Mouse (Mus musculus) MEL (cell line): ENCODE data around the gene Tdrd3. TPM values are rescaled to one million over a fixed set of nuclear protein-coding genes. Genes with fewer than 3 reads are reported as not detected.
A peak's percentile ranks its signal among the peaks of the same experiment; 100 is the strongest.

Experiments used
- DNase-seq: peaks from one replicate; pipeline ENCODE4 v3.0.0; 2011; ENCODE audit warnings: low read depth, low spot score
- H3K27ac ChIP-seq: 2 replicates; pipeline ENCODE4 v1.5.1; 2012; ENCODE audit warnings: low read depth, mild to moderate bottlenecking, control low read depth, low read length, moderate library complexity; ENCODE audit not compliant: control insufficient read depth
- H3K27me3 ChIP-seq, 2 experiments: fragments of 150-350 bp in 1 of 2; sonication (generic) in 1 of 2; 2 replicates each; pipeline ENCODE4 v1.6.1; 2012; ENCODE audit warnings: low read length in 2 of 2, mild to moderate bottlenecking in 2 of 2, improper control_type of control experiment in 1 of 2, moderate library complexity in 1 of 2; ENCODE audit not compliant: insufficient read depth in 2 of 2, control insufficient read depth in 1 of 2
- H3K36me3 ChIP-seq, 2 experiments: 2 replicates each; pipeline ENCODE4 v1.6.1; 2012 to 2014; ENCODE audit warnings: low read length in 2 of 2, improper control_type of control experiment in 1 of 2, inconsistent platforms in 1 of 2, mild to moderate bottlenecking in 1 of 2; ENCODE audit not compliant: insufficient read depth in 2 of 2, control insufficient read depth in 1 of 2
- H3K4me1 ChIP-seq, 2 experiments: fragments of 150-350 bp in 1 of 2; sonication (generic) in 1 of 2; 2 replicates each; pipeline ENCODE4 v1.6.1; 2012; ENCODE audit warnings: low read length in 2 of 2, improper control_type of control experiment in 1 of 2, mild to moderate bottlenecking in 1 of 2; ENCODE audit not compliant: insufficient read depth in 2 of 2, control insufficient read depth in 1 of 2
- H3K4me3 ChIP-seq, 2 experiments: fragments of 150-350 bp in 1 of 2; sonication (generic) in 1 of 2; 2 replicates each; pipeline ENCODE4 v1.5.1; 2012; ENCODE audit warnings: low read depth in 2 of 2, low read length in 2 of 2, mild to moderate bottlenecking in 2 of 2, moderate library complexity in 2 of 2, control low read depth in 1 of 2, improper control_type of control experiment in 1 of 2; ENCODE audit not compliant: control insufficient read depth in 1 of 2, insufficient read depth in 1 of 2
- H3K79me2 ChIP-seq: 2 replicates; pipeline ENCODE4 v1.6.1; 2012; ENCODE audit warnings: mild to moderate bottlenecking, low read length, moderate library complexity; ENCODE audit not compliant: control insufficient read depth, poor library complexity, insufficient read depth
- H3K9ac ChIP-seq: 2 replicates; pipeline ENCODE4 v1.6.1; 2012; ENCODE audit warnings: low read depth, mild to moderate bottlenecking, control low read depth, low read length, moderate library complexity; ENCODE audit not compliant: control insufficient read depth, poor library complexity, severe bottlenecking
- H3K9me3 ChIP-seq: fragments of 150-350 bp; sonication (generic); replicated peaks from 2 replicates; pipeline ENCODE4 v1.6.1; 2012; ENCODE audit warnings: mild to moderate bottlenecking, low read length, improper control_type of control experiment, moderate library complexity; ENCODE audit not compliant: insufficient read depth
- ELF1 ChIP-seq: IDR thresholded peaks from 2 replicates; pipeline ENCODE4 v1.6.1; 2014; ENCODE audit warnings: low read depth, mild to moderate bottlenecking, inconsistent platforms, low read length, improper control_type of control experiment, moderate library complexity
- EP300 ChIP-seq, 2 experiments: IDR thresholded peaks; 2 replicates each; pipeline ENCODE4 v1.6.1; 2011; ENCODE audit warnings: improper control_type of control experiment in 2 of 2, low read length in 2 of 2, low read depth in 1 of 2, mild to moderate bottlenecking in 1 of 2
- GATA1 ChIP-seq: IDR thresholded peaks from 2 replicates; pipeline ENCODE4 v1.6.1; 2011; ENCODE audit warnings: low read depth, low read length, improper control_type of control experiment
- KAT2A ChIP-seq: conservative IDR thresholded peaks from 2 replicates; pipeline ENCODE4 v1.6.1; 2012; ENCODE audit warnings: low read depth, low read length, improper control_type of control experiment, inconsistent platforms
- MAX ChIP-seq: IDR thresholded peaks from 2 replicates; pipeline ENCODE4 v1.6.1; 2011; ENCODE audit warnings: low read length, improper control_type of control experiment
- MEF2A ChIP-seq: IDR thresholded peaks from 2 replicates; pipeline ENCODE4 v1.6.1; 2014; ENCODE audit warnings: low read depth, mild to moderate bottlenecking, inconsistent platforms, low read length, improper control_type of control experiment; ENCODE audit not compliant: poor library complexity, insufficient replicate concordance, severe bottlenecking; ENCODE audit errors: extremely low read depth
- MYB ChIP-seq: IDR thresholded peaks from 2 replicates; pipeline ENCODE4 v1.6.1; 2011; ENCODE audit warnings: mild to moderate bottlenecking, low read depth, low read length, improper control_type of control experiment
- POLR2A ChIP-seq, 2 experiments: IDR thresholded peaks; 2 replicates each; pipeline ENCODE4 v1.6.1; 2011 to 2012; ENCODE audit warnings: low read length in 2 of 2, mild to moderate bottlenecking in 2 of 2, control low read depth in 1 of 2, improper control_type of control experiment in 1 of 2, low read depth in 1 of 2, moderate library complexity in 1 of 2; ENCODE audit not compliant: control insufficient read depth in 1 of 2, insufficient read depth in 1 of 2, poor library complexity in 1 of 2
- POLR2AphosphoS2 ChIP-seq: IDR thresholded peaks from 2 replicates; pipeline ENCODE4 v1.6.1; 2011; ENCODE audit warnings: low read length, improper control_type of control experiment
- RCOR1 ChIP-seq: IDR thresholded peaks from 2 replicates; pipeline ENCODE4 v1.6.1; 2012; ENCODE audit warnings: low read depth, mild to moderate bottlenecking, inconsistent platforms, low read length, improper control_type of control experiment
- SIN3A ChIP-seq: IDR thresholded peaks from 2 replicates; pipeline ENCODE4 v1.6.1; 2012; ENCODE audit warnings: low read length, improper control_type of control experiment, inconsistent platforms
- TCF12 ChIP-seq: IDR thresholded peaks from 2 replicates; pipeline ENCODE4 v1.6.1; 2014; ENCODE audit warnings: low read depth, mild to moderate bottlenecking, inconsistent platforms, low read length, improper control_type of control experiment, moderate library complexity
- USF1 ChIP-seq: IDR thresholded peaks from 2 replicates; pipeline ENCODE4 v1.6.1; 2014; ENCODE audit warnings: low read depth, mild to moderate bottlenecking, inconsistent platforms, low read length, improper control_type of control experiment, moderate library complexity
- ZKSCAN1 ChIP-seq: IDR thresholded peaks from 2 replicates; pipeline ENCODE4 v1.6.1; 2012; ENCODE audit warnings: low read depth, mild to moderate bottlenecking, inconsistent platforms, low read length, improper control_type of control experiment, moderate library complexity
- polyA plus RNA-seq, 2 experiments: library from polyadenylated mRNA; stranded (reverse) in 1 of 2; unstranded in 1 of 2; fragments of >175 nt in 1 of 2; fragments of >200 nt in 1 of 2; gene quantifications; 2 replicates each; pipeline versions ENCODE4 v1.2.1 to v1.2.4; 2012; ENCODE audit warnings: low replicate concordance in 2 of 2, low read depth in 1 of 2; ENCODE audit not compliant: insufficient read length in 2 of 2, insufficient read depth in 1 of 2, missing spikeins in 1 of 2
- total RNA-seq: library from RNA; depleted of rRNA; stranded (reverse); fragments of 300-350 nt; gene quantifications from 2 replicates; pipeline ENCODE4 v1.2.3, GENCODE M21; 2012

Tdrd3 gene
- total and polyA plus RNA-seq, 3 experiments, result 22.5 to 22.6 TPM; not detected in 1

GRCm38 (mm10) chr14:87567626-87568446, 151.4 kb downstream of the Tdrd3 start:
- Histone ChIP-seq H3K27me3 (no peaks in the 10 kb centered on the region), H3K36me3 (peaks cover 0 to 12% of the 10 kb centered on the region in 2 experiments; a peak in 2 of 4 replicates), H3K4me3 (peak overlapping the region; percentile 62 to 73)

DNA sequence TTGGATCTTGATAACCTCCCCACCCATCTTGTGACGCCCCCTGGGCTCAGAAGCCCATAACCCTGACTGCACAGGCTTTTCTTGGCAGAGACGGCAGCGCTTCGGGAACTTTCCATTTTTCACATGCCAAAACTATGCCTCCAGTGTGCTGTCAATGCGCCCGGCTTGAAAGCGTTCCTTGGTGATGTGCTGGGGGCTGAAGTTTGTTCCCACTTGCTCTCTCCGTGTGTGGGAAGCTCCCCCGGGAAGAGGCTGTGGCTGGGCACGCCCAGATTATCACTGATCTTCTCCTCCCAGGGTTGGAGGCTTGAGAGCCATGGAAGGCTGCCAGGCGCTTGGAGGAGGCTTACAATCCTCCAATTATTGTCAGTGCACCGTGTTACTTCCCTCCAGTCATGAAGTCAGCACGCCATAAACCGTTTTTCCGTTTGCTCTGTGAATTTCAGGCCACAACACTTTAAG, 152.0 kb downstream of the Tdrd3 start:
- Histone ChIP-seq H3K36me3 (peaks cover 0 to 12% of the 10 kb centered on the region in 2 experiments; a peak in 2 of 4 replicates), H3K27me3 (no peaks in the 10 kb centered on the region), H3K79me2 (no peaks in the 10 kb centered on the region), H3K9ac (peak overlapping the region; percentile 60), H3K4me1 (peaks cover 4 to 15% of the 10 kb centered on the region in 2 experiments; a peak in 3 of 4 replicates), H3K4me3 (peak overlapping the region; percentile 62 to 73), H3K9me3 (no peaks in the 10 kb centered on the region), H3K27ac (peak overlapping the region; percentile 69)
- peak; percentile 83 for DNase-seq
- TF ChIP-seq TCF12 (peak; percentile 19; the same call in 1 of the 2 replicates), EP300 (IDR thresholded peaks at IDR 0.05; ENCODE audit: low read depth in 1 of 2, low read length in 2 of 2) (peak; percentile 48 to 64; a peak in 3 of 4 replicates), MYB (peak; percentile 73), POLR2A (IDR thresholded peaks at IDR 0.05; ENCODE audit: control insufficient read depth in 1 of 2, insufficient read depth in 1 of 2, low read depth in 1 of 2, low read length in 2 of 2, poor library complexity in 1 of 2) (no peak), MAX (peak; percentile 29; the same call in 1 of the 2 replicates), ELF1 (no peak), RCOR1 (peak; percentile 32; the same call in 1 of the 2 replicates), ZKSCAN1 (no peak)

More at GRCm38 (mm10) chr14:87567626-87568446, 151.4 kb downstream of the Tdrd3 start:
- DNase-seq, result peak; percentile 74
- Histone ChIP-seq H3K9ac (peak overlapping the region; percentile 60), H3K27ac (peak overlapping the region; percentile 67), H3K9me3 (no peaks in the 10 kb centered on the region), H3K79me2 (no peaks in the 10 kb centered on the region), H3K4me1 (peaks cover 4 to 15% of the 10 kb centered on the region in 2 experiments; a peak in 3 of 4 replicates)
- TF ChIP-seq POLR2A (IDR thresholded peaks at IDR 0.05; ENCODE audit: control insufficient read depth in 1 of 2, insufficient read depth in 1 of 2, low read depth in 1 of 2, low read length in 2 of 2, poor library complexity in 1 of 2) (peak in 1 of 2 experiments; percentile 19; a peak in 1 of 4 replicates), RCOR1 (0 out of 2 replicates have a peak, but pooled peaks have one; percentile 21), POLR2AphosphoS2 (no peak), USF1 (no peak), SIN3A (peak; percentile 2; the same call in 1 of the 2 replicates)

GRCm38 (mm10) chr14:87569471-87569870, 153.0 kb downstream of the Tdrd3 start:
- Histone ChIP-seq H3K4me1 (peaks cover 4 to 15% of the 10 kb centered on the region in 2 experiments; a peak in 3 of 4 replicates), H3K27ac (no peak overlapping the region), H3K36me3 (peaks cover 0 to 12% of the 10 kb centered on the region in 2 experiments; a peak in 2 of 4 replicates), H3K9me3 (no peaks in the 10 kb centered on the region), H3K4me3 (no peak overlapping the region; a peak in 1 of 4 replicates), H3K79me2 (no peaks in the 10 kb centered on the region), H3K9ac (no peak overlapping the region), H3K27me3 (no peaks in the 10 kb centered on the region)
- no peak for DNase-seq
- no peak for TF ChIP-seq GATA1
- TF ChIP-seq KAT2A, result no peak
- no peak for TF ChIP-seq MEF2A
